ENCODE assay signal across 20 mouse cellular contexts in the genomic region with DNA sequence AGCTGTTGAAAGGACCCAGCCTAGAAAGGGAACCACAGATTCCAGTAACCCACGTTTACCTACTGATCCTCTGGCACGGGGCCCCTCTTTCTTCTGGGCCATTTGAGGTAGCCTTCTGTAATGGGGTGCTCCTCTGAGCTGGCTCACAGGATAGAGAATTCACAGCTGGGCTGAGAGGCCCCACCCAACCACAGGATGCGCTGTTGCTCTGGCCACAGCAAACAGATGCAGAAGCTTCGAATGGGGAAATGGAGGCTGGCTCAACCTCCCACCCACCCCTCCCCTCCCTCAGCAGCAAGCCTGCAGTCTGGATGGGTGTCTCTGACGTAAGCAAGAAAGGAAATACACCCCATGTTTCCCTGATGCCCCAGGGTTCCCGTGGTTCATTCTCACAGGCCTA.
DNase-seq lines count a peak whose midpoint lies in the region; ATAC-seq lines count a peak whose summit lies in the region.
"Had no signal": no experiment of that assay in that cellular context is flagged by ENCODE, and none has a peak within 500 bp of the region (broad histone marks: within the 10 kb centered on the region; RNA-seq: fewer than 3 reads in every experiment).

No protein-coding gene starts in this region.

- H3K36me3 ChIP-seq in lung, embryonic 15.5 days = no peaks in the 10 kb centered on the region
- H3K36me3 ChIP-seq in stomach, embryonic 14.5 days (ENCODE audit: control insufficient read depth, insufficient read depth, low read length) = no peaks in the 10 kb centered on the region; the same call in 1 of the 2 replicates
- H3K36me3 ChIP-seq: limb, embryonic 13.5 days; liver, embryonic 15.5 days had no signal

- no peak for ATAC-seq in lung, embryonic 15.5 days (ENCODE audit: borderline replicate concordance, extremely low read depth, low FRiP score, low TSS enrichment)
- peak; percentile 74 for ATAC-seq in granulocyte monocyte progenitor cell, adult 5-6 weeks (replicated peaks; ENCODE audit: poor library complexity, severe bottlenecking)
- ATAC-seq in stomach, embryonic 14.5 days (ENCODE audit: insufficient number of reproducible peaks, insufficient read depth, low FRiP score, low read depth) = no peak
- ATAC-seq: hindbrain, embryonic 16.5 days had no signal

- no peak overlapping the region for H3K4me2 ChIP-seq in lung, embryonic 15.5 days
- H3K4me2 ChIP-seq in stomach, embryonic 14.5 days (replicated peaks; ENCODE audit: low read depth, low read length) = no peak overlapping the region
- H3K4me2 ChIP-seq: embryonic facial prominence, embryonic 13.5 days; heart, embryonic 11.5 days; limb, embryonic 13.5 days; liver, embryonic 15.5 days; midbrain, embryonic 11.5 days had no signal

- H3K9ac ChIP-seq in lung, embryonic 15.5 days = no peak overlapping the region
- H3K9ac ChIP-seq in stomach, embryonic 14.5 days (replicated peaks; ENCODE audit: low read depth, low read length) = no peak overlapping the region
- H3K9ac ChIP-seq: embryonic facial prominence, embryonic 13.5 days; limb, embryonic 13.5 days; liver, embryonic 15.5 days had no signal

- DNase-seq in lung, postnatal 14 days = no peak
- DNase-seq in thymus, postnatal 36 days = peak; percentile 23 to 53
- no peak for DNase-seq in ovary, postnatal 14 days (ENCODE audit: low spot score)
- no peak for DNase-seq in urinary bladder, postnatal 36 days (ENCODE audit: low spot score in 2 of 2)
- DNase-seq: cerebellum, adult 11-12 months; cerebellum, postnatal 36 days; gastrocnemius, postnatal 14 days; kidney, adult 11 months; kidney, postnatal 14 days; layer of hippocampus, adult 9-11 months; right cerebral cortex, postnatal 4 days had no signal

- no peaks in the 10 kb centered on the region for H3K4me1 ChIP-seq in lung, embryonic 15.5 days
- 0 out of 2 replicates have a peak, but pooled peaks cover 6% of the 10 kb centered on the region for H3K4me1 ChIP-seq in stomach, embryonic 14.5 days (ENCODE audit: control insufficient read depth, insufficient read depth, low read length)
- H3K4me1 ChIP-seq: liver, embryonic 15.5 days had no signal

- no peak overlapping the region for H3K4me3 ChIP-seq in lung, embryonic 15.5 days
- H3K4me3 ChIP-seq in stomach, embryonic 14.5 days (ENCODE audit: low read depth, low read length) = no peak overlapping the region
- H3K4me3 ChIP-seq: embryonic facial prominence, embryonic 13.5 days; limb, embryonic 13.5 days; liver, embryonic 15.5 days had no signal

- WGBS in lung, embryonic 15.5 days = 58% methylated on average over 6 of the region's 6 CpGs
- 54% methylated on average over 6 of the region's 6 CpGs for whole genome bisulfite sequencing in stomach, embryonic 14.5 days

- H3K9me3 ChIP-seq in lung, embryonic 15.5 days = no peaks in the 10 kb centered on the region
- no peaks in the 10 kb centered on the region for H3K9me3 ChIP-seq in stomach, embryonic 14.5 days (ENCODE audit: control insufficient read depth, low read depth, low read length)
- H3K9me3 ChIP-seq: embryonic facial prominence, embryonic 13.5 days; limb, embryonic 13.5 days; liver, embryonic 15.5 days had no signal

- no peaks in the 10 kb centered on the region for H3K27me3 ChIP-seq in lung, embryonic 15.5 days
- no peaks in the 10 kb centered on the region for H3K27me3 ChIP-seq in stomach, embryonic 14.5 days (ENCODE audit: control insufficient read depth, insufficient read depth, low read length)
- H3K27me3 ChIP-seq: embryonic facial prominence, embryonic 13.5 days; limb, embryonic 13.5 days; liver, embryonic 15.5 days had no signal

- 0 out of 2 replicates have a peak overlapping the region, but pooled peaks have one; percentile 51 for H3K27ac ChIP-seq in lung, embryonic 15.5 days
- peak overlapping the region; percentile 33; the same call in 1 of the 2 replicates for H3K27ac ChIP-seq in stomach, embryonic 14.5 days (ENCODE audit: low read length)
- H3K27ac ChIP-seq: embryonic facial prominence, embryonic 13.5 days; limb, embryonic 13.5 days; liver, embryonic 15.5 days had no signal

Comparison
In these comparisons a context has a peak if more than half of its experiments do, and no peak if none do; other contexts are left out.
1. DNase-seq: peak in thymus, postnatal 36 days (2 of 2); none in lung, postnatal 14 days (single experiment), ovary, postnatal 14 days (single experiment) and urinary bladder, postnatal 36 days (0 of 2).